In the genomic region with DNA sequence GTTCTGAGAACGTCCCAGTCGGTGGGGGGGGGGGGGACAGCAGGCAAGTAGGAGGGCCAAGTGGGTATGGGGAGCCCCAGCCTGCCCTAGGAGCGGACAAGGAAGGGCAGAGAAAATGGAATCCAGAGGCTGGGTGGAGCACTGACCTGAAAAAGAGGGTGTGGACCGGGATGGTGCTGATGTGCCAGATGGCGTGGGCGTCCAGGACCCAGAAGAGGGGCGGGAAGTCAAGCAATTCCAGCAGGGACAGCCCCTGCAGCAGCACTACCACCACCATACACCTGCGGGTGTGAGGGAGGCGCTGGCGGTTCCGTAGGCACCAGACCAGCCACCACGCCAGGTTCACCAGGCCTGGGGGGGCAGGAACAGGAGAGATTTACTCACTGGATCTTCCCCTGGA, we compare ENCODE assay signal across 23 mouse cellular contexts. TPM values are rescaled to one million over a fixed set of nuclear protein-coding genes. Genes with fewer than 3 reads are reported as not detected.
DNase-seq lines count a peak whose midpoint lies in the region; ATAC-seq lines count a peak whose summit lies in the region.
"Had no signal": no experiment of that assay in that cellular context is flagged by ENCODE, and none has a peak within 500 bp of the region (broad histone marks: within the 10 kb centered on the region; RNA-seq: fewer than 3 reads in every experiment).

No protein-coding gene starts in this region.

- 69% methylated on average over 12 of the region's 12 CpGs for WGBS in heart, embryonic 10.5 days
- 67% methylated on average over 11 of the region's 12 CpGs for WGBS in limb, embryonic 15.5 days
- 68% methylated on average over 12 of the region's 12 CpGs for WGBS in limb, embryonic 10.5 days
- WGBS in stomach, embryonic 16.5 days, result 74% methylated on average over 12 of the region's 12 CpGs

- H3K27ac ChIP-seq in heart, embryonic 10.5 days, result peak overlapping the region; percentile 91
- 0 out of 2 replicates have a peak overlapping the region, but pooled peaks have one; percentile 35 for H3K27ac ChIP-seq in limb, embryonic 15.5 days
- no peak overlapping the region for H3K27ac ChIP-seq in limb, embryonic 10.5 days
- no peak overlapping the region for H3K27ac ChIP-seq in stomach, embryonic 16.5 days (ENCODE audit: low read length)
- H3K27ac ChIP-seq: forebrain, embryonic 13.5 days; hindbrain, embryonic 10.5 days; hindbrain, postnatal 0 days; intestine, embryonic 15.5 days; layer of hippocampus, adult 2 months; left cerebral cortex, adult 2 months; limb, embryonic 13.5 days; liver, embryonic 13.5 days; stomach, embryonic 15.5 days had no signal

- peak; percentile 7 for DNase-seq in cerebellum, adult 8-10 months
- DNase-seq in cerebellum, postnatal 4 days (ENCODE audit: low spot score in 2 of 2), result no peak
- no peak for DNase-seq in heart, embryonic 10.5 days (ENCODE audit: low spot score)
- DNase-seq in heart, adult 18-20 months, result no peak
- DNase-seq in limb, embryonic 10.5 days (ENCODE audit: low spot score), result no peak
- DNase-seq: gastrocnemius, postnatal 14 days had no signal

- H3K9ac ChIP-seq in limb, embryonic 15.5 days, result no peak overlapping the region
- H3K9ac ChIP-seq in stomach, embryonic 16.5 days (ENCODE audit: low read length), result peak overlapping the region; percentile 11; the same call in 1 of the 2 replicates
- H3K9ac ChIP-seq: forebrain, embryonic 13.5 days; intestine, embryonic 15.5 days; limb, embryonic 13.5 days; liver, embryonic 13.5 days; stomach, embryonic 15.5 days had no signal

- H3K36me3 ChIP-seq in heart, embryonic 10.5 days, result 0 out of 2 replicates have a peak, but pooled peaks cover 2% of the 10 kb centered on the region
- H3K36me3 ChIP-seq in limb, embryonic 15.5 days, result no peaks in the 10 kb centered on the region
- no peaks in the 10 kb centered on the region; the same call in 1 of the 2 replicates for H3K36me3 ChIP-seq in limb, embryonic 10.5 days
- no peaks in the 10 kb centered on the region for H3K36me3 ChIP-seq in stomach, embryonic 16.5 days (ENCODE audit: control insufficient read depth, insufficient read depth, low read length)
- H3K36me3 ChIP-seq: hindbrain, embryonic 10.5 days; intestine, embryonic 15.5 days; limb, embryonic 13.5 days; liver, embryonic 13.5 days; stomach, embryonic 15.5 days had no signal

- no peak overlapping the region for H3K4me2 ChIP-seq in limb, embryonic 15.5 days
- H3K4me2 ChIP-seq in stomach, embryonic 16.5 days (ENCODE audit: low read depth, low read length), result no peak overlapping the region
- H3K4me2 ChIP-seq: forebrain, embryonic 13.5 days; intestine, embryonic 15.5 days; limb, embryonic 13.5 days; liver, embryonic 13.5 days; stomach, embryonic 15.5 days had no signal

- no peak for ATAC-seq in limb, embryonic 15.5 days (ENCODE audit: insufficient number of reproducible peaks, low FRiP score, low TSS enrichment, low read depth)
- ATAC-seq in stomach, embryonic 16.5 days (ENCODE audit: insufficient read depth, low FRiP score), result no peak
- ATAC-seq: CD4-positive, CD25-positive, alpha-beta regulatory T cell, adult 4 months; forebrain, embryonic 13.5 days; intestine, embryonic 15.5 days; midbrain, embryonic 16.5 days had no signal

- H3K9me3 ChIP-seq in heart, embryonic 10.5 days, result no peaks in the 10 kb centered on the region
- no peaks in the 10 kb centered on the region for H3K9me3 ChIP-seq in limb, embryonic 15.5 days
- H3K9me3 ChIP-seq in limb, embryonic 10.5 days (replicated peaks), result no peaks in the 10 kb centered on the region
- H3K9me3 ChIP-seq in stomach, embryonic 16.5 days (replicated peaks; ENCODE audit: control insufficient read depth, low read length), result no peaks in the 10 kb centered on the region
- H3K9me3 ChIP-seq: forebrain, embryonic 13.5 days; hindbrain, embryonic 10.5 days; intestine, embryonic 15.5 days; limb, embryonic 13.5 days; liver, embryonic 13.5 days; stomach, embryonic 15.5 days had no signal

- H3K4me1 ChIP-seq in heart, embryonic 10.5 days, result peaks cover 100% of the 10 kb centered on the region
- peaks cover 38% of the 10 kb centered on the region for H3K4me1 ChIP-seq in limb, embryonic 15.5 days
- H3K4me1 ChIP-seq in limb, embryonic 10.5 days, result peaks cover 35% of the 10 kb centered on the region
- peaks cover 34% of the 10 kb centered on the region for H3K4me1 ChIP-seq in stomach, embryonic 16.5 days (ENCODE audit: control insufficient read depth, insufficient read depth, low read length)

- H3K4me3 ChIP-seq in heart, embryonic 10.5 days, result no peak overlapping the region
- H3K4me3 ChIP-seq in limb, embryonic 15.5 days, result no peak overlapping the region
- no peak overlapping the region for H3K4me3 ChIP-seq in limb, embryonic 10.5 days
- no peak overlapping the region for H3K4me3 ChIP-seq in stomach, embryonic 16.5 days (replicated peaks; ENCODE audit: low read length)
- H3K4me3 ChIP-seq: forebrain, embryonic 13.5 days; hindbrain, embryonic 10.5 days; intestine, embryonic 15.5 days; layer of hippocampus, adult 2 months; left cerebral cortex, adult 2 months; limb, embryonic 13.5 days; liver, embryonic 13.5 days; stomach, embryonic 15.5 days had no signal

- H3K27me3 ChIP-seq in heart, embryonic 10.5 days (ENCODE audit: insufficient read depth, poor library complexity, severe bottlenecking), result peaks cover 71% of the 10 kb centered on the region
- peaks cover 63% of the 10 kb centered on the region for H3K27me3 ChIP-seq in limb, embryonic 15.5 days
- peaks cover 94% of the 10 kb centered on the region for H3K27me3 ChIP-seq in limb, embryonic 10.5 days (ENCODE audit: low read depth, poor library complexity, severe bottlenecking)
- H3K27me3 ChIP-seq in stomach, embryonic 16.5 days (ENCODE audit: control insufficient read depth, insufficient read depth, low read length), result peaks cover 27% of the 10 kb centered on the region

RNA-seq across cellular contexts. Expression of a gene that starts 3.9 kb away (rescaled TPM):
- polyA plus RNA-seq in heart, embryonic 10.5 days (2016; fragmentation: Nextera tagmentation; extraction: Ambion mirVana), result 5.0 and 5.1 TPM in 2 replicates
- under 1 TPM; 0.84 to 0.90 TPM for total RNA-seq in heart, adult 18-20 months (2021)
- polyA plus RNA-seq in limb, embryonic 15.5 days (2015; fragmentation: Nextera tagmentation; extraction: Ambion mirVana), result 1.6 TPM in 2 replicates
- polyA plus RNA-seq in limb, embryonic 10.5 days (2016; fragmentation: Nextera tagmentation; extraction: Ambion mirVana), result 0.61 TPM in 1 of 2 replicates, not detected in the other
- polyA plus RNA-seq in stomach, embryonic 16.5 days (2015; fragmentation: Nextera tagmentation; extraction: Ambion mirVana), result 0.15 TPM in 1 of 2 replicates, not detected in the other
- total RNA-seq: granulocyte monocyte progenitor cell, adult 5-6 weeks; layer of hippocampus, adult 2 months; neutrophil, adult 5-6 weeks had no signal
- polyA plus RNA-seq: CD4-positive, CD25-positive, alpha-beta regulatory T cell, adult 4 months; forebrain, embryonic 13.5 days; intestine, embryonic 15.5 days; kidney, adult 2 months; liver, embryonic 13.5 days had no signal

RNA-seq across cellular contexts. Expression of a gene that starts 6.5 kb away (rescaled TPM):
- polyA plus RNA-seq in heart, embryonic 10.5 days (2016; fragmentation: Nextera tagmentation; extraction: Ambion mirVana), result 86.0 and 159 TPM in 2 replicates
- total RNA-seq in heart, adult 18-20 months (2021), result 1,000 to 10,000 TPM; 1,636 to 2,096 TPM
- 18.1 and 45.8 TPM in 2 replicates for polyA plus RNA-seq in limb, embryonic 15.5 days (2015; fragmentation: Nextera tagmentation; extraction: Ambion mirVana)
- polyA plus RNA-seq in limb, embryonic 10.5 days (2016; fragmentation: Nextera tagmentation; extraction: Ambion mirVana), result 0.16 and 0.40 TPM in 2 replicates
- 0.57 and 9.3 TPM in 2 replicates for polyA plus RNA-seq in stomach, embryonic 16.5 days (2015; fragmentation: Nextera tagmentation; extraction: Ambion mirVana)
- total RNA-seq: granulocyte monocyte progenitor cell, adult 5-6 weeks; neutrophil, adult 5-6 weeks had no signal
- polyA plus RNA-seq: CD4-positive, CD25-positive, alpha-beta regulatory T cell, adult 4 months; hindbrain, postnatal 0 days; midbrain, embryonic 16.5 days; thymus, postnatal 0 days had no signal

RNA-seq across cellular contexts. Expression of a gene that starts 10.1 kb away (rescaled TPM):
- polyA plus RNA-seq in heart, embryonic 10.5 days (2016; fragmentation: Nextera tagmentation; extraction: Ambion mirVana), result 15.3 and 21.3 TPM in 2 replicates
- total RNA-seq in heart, adult 18-20 months (2021), result 1 to 10 TPM; 8.1 to 9.1 TPM
- polyA plus RNA-seq in limb, embryonic 15.5 days (2015; fragmentation: Nextera tagmentation; extraction: Ambion mirVana), result 12.6 and 13.0 TPM in 2 replicates
- 9.7 and 10.5 TPM in 2 replicates for polyA plus RNA-seq in limb, embryonic 10.5 days (2016; fragmentation: Nextera tagmentation; extraction: Ambion mirVana)
- 16.4 and 17.0 TPM in 2 replicates for polyA plus RNA-seq in stomach, embryonic 16.5 days (2015; fragmentation: Nextera tagmentation; extraction: Ambion mirVana)

RNA-seq across cellular contexts. Expression of a gene that starts 22.1 kb away (rescaled TPM):
- polyA plus RNA-seq in heart, embryonic 10.5 days (2016; fragmentation: Nextera tagmentation; extraction: Ambion mirVana), result 47.4 and 70.6 TPM in 2 replicates
- total RNA-seq in heart, adult 18-20 months (2021), result 1 to 10 TPM; 5.6 to 5.9 TPM
- polyA plus RNA-seq in limb, embryonic 15.5 days (2015; fragmentation: Nextera tagmentation; extraction: Ambion mirVana), result 63.3 and 70.7 TPM in 2 replicates
- polyA plus RNA-seq in limb, embryonic 10.5 days (2016; fragmentation: Nextera tagmentation; extraction: Ambion mirVana), result 24.5 and 30.9 TPM in 2 replicates
- polyA plus RNA-seq in stomach, embryonic 16.5 days (2015; fragmentation: Nextera tagmentation; extraction: Ambion mirVana), result 52.1 and 62.2 TPM in 2 replicates
- total RNA-seq: granulocyte monocyte progenitor cell, adult 5-6 weeks had no signal

RNA-seq across cellular contexts. Expression of a gene that starts 32.0 kb away (rescaled TPM):
- polyA plus RNA-seq in heart, embryonic 10.5 days (2016; fragmentation: Nextera tagmentation; extraction: Ambion mirVana), result 51.0 and 53.0 TPM in 2 replicates
- total RNA-seq in heart, adult 18-20 months (2021), result 10 to 100 TPM; 15.8 to 20.6 TPM
- polyA plus RNA-seq in limb, embryonic 15.5 days (2015; fragmentation: Nextera tagmentation; extraction: Ambion mirVana), result 36.6 and 40.1 TPM in 2 replicates
- 37.8 and 41.3 TPM in 2 replicates for polyA plus RNA-seq in limb, embryonic 10.5 days (2016; fragmentation: Nextera tagmentation; extraction: Ambion mirVana)
- polyA plus RNA-seq in stomach, embryonic 16.5 days (2015; fragmentation: Nextera tagmentation; extraction: Ambion mirVana), result 43.9 and 51.8 TPM in 2 replicates

Comparison
In these comparisons a context has a peak if more than half of its experiments do, and no peak if none do; other contexts are left out.
1. H3K27ac ChIP-seq: peak in heart, embryonic 10.5 days (single experiment) and limb, embryonic 15.5 days (single experiment); none in limb, embryonic 10.5 days (single experiment) and stomach, embryonic 16.5 days (single experiment).